Comparison of ENCODE assay signal across 7 mouse cellular contexts in genomic region chr15:99029619-99030584, GRCm38 (mm10). TPM values are rescaled to one million over a fixed set of nuclear protein-coding genes. Genes with fewer than 3 reads are reported as not detected.
A peak's percentile ranks its signal among the peaks of the same experiment; 100 is the strongest.
DNase-seq lines count a peak whose midpoint lies in the region; ATAC-seq and TF ChIP-seq lines count a peak whose summit lies in the region.

Tuba1c (plus strand) TSS chr15:99029891.

- TF ChIP-seq CTCF in Patski (IDR thresholded peaks at IDR 0.05), result no peak

- intact Hi-C loops in left cerebral cortex, postnatal 4 days (cut with DNase I), result loop anchor here (10.0 kb wide), 1 partner anchor 165 kb away; no protein-coding TSS in a partner anchor

- CTCF ChIA-PET in Patski (lab: Charles Lee), result interaction anchor here (1.1 to 4.1 kb wide), 3 partner anchors 11 to 83 kb away, joined by 3 to 27 read pairs (median 5); no protein-coding TSS in a partner anchor

- H3K36me3 ChIP-seq in midbrain, embryonic 11.5 days (ENCODE audit: control insufficient read depth, insufficient read depth, low read length), result no peaks in the 10 kb centered on the region

- peak within 1 kb of the TSS; percentile 77 for H3K4me2 ChIP-seq in midbrain, embryonic 11.5 days

- no peak for DNase-seq in Patski (ENCODE audit: low read depth, low spot score)
- DNase-seq in c-Kit-positive CD71-positive TER-119-positive erythroid progenitor cells, embryonic 14.5 days (ENCODE audit: low spot score), result peak; percentile 95
- DNase-seq in gastrocnemius, postnatal 25 days, result peak; percentile 92
- DNase-seq in left cerebral cortex, postnatal 4 days, result peak; percentile 80
- DNase-seq in midbrain, embryonic 11.5 days (ENCODE audit: low spot score, missing footprints), result peak; percentile 97
- peak; percentile 93 to 95 for DNase-seq in spleen, postnatal 14 days (ENCODE audit: low spot score in 2 of 2)

- 0 out of 2 replicates have a peak within 1 kb of the TSS, but pooled peaks have one; percentile 17 for H3K27ac ChIP-seq in midbrain, embryonic 11.5 days (ENCODE audit: low read depth, low read length)

- H3K9ac ChIP-seq in midbrain, embryonic 11.5 days (ENCODE audit: low read length), result peak within 1 kb of the TSS; percentile 72

- no peaks in the 10 kb centered on the region for H3K27me3 ChIP-seq in Patski
- peaks cover 5% of the 10 kb centered on the region for H3K27me3 ChIP-seq in midbrain, embryonic 11.5 days (ENCODE audit: control insufficient read depth, insufficient read depth, low read length)

- peaks cover 11% of the 10 kb centered on the region for H3K4me1 ChIP-seq in midbrain, embryonic 11.5 days (ENCODE audit: control insufficient read depth, insufficient read depth, low read length)

- peak within 1 kb of the TSS; percentile 52 for H3K4me3 ChIP-seq in midbrain, embryonic 11.5 days (ENCODE audit: low read depth, low read length)

- in situ Hi-C loops in Patski (cut with MboI; ENCODE audit: low pct_unique_long_range_greater_than_20kb), result no loop called here

- peak; percentile 83 for ATAC-seq in Patski
- ATAC-seq in inflammation-experienced regulatory T-cells, adult 6 months, result peak; percentile 90
- ATAC-seq in midbrain, embryonic 11.5 days (ENCODE audit: low FRiP score), result peak; percentile 91

- no peaks in the 10 kb centered on the region for H3K9me3 ChIP-seq in midbrain, embryonic 11.5 days (ENCODE audit: control insufficient read depth, low read length)

- POLR2A ChIA-PET in Patski (lab: Charles Lee), result interaction anchor here (0.6 to 6.5 kb wide), 7 partner anchors 11 to 198 kb away, joined by 3 to 46 read pairs (median 3); partner anchors contain the start of genes Gm49450 and Prkag1

- under 1% methylated on average over 52 of the region's 52 CpGs for WGBS in midbrain, embryonic 11.5 days

RNA-seq across cellular contexts. Expression of gene Tuba1c, which starts in this region (rescaled TPM):
- polyA plus RNA-seq in Patski (2021), result 210 TPM
- total RNA-seq in gastrocnemius, postnatal 25 days (2021), result 10 to 100 TPM in 1 of 2 experiments, 1 to 10 TPM in 1; 7.1 to 10.7 TPM
- polyA plus RNA-seq in inflammation-experienced regulatory T-cells, adult 6 months (2017; shearing (Covaris generic)), result 100 to 1,000 TPM in 1 of 3 experiments, 10 to 100 TPM in 2; 70.4 to 203 (median 83.7) TPM
- total RNA-seq in left cerebral cortex, postnatal 4 days (2021), result 100 to 1,000 TPM; 548 to 589 TPM
- polyA plus RNA-seq in midbrain, embryonic 11.5 days (2014; fragmentation: Nextera tagmentation; extraction: Ambion mirVana), result 102 and 106 TPM in 2 replicates

Comparison
In these comparisons a context has a peak if more than half of its experiments do, and no peak if none do; other contexts are left out.
1. RNA of gene Tuba1c (total RNA-seq): 548 to 589 TPM in left cerebral cortex, postnatal 4 days; 7.1 to 10.7 TPM in gastrocnemius, postnatal 25 days; every median in the first group is over 10 times any median in the second.
2. Peak in every context shown above with its lines, with median percentiles within 50 percentile points of each other: ATAC-seq.